Mouse (Mus musculus) frontal cortex, postnatal 25 days (tissue): Measurements from ENCODE around the gene Sycp2.

ENCODE experiments used
- DNase-seq, 2 experiments: peaks; one replicate each; pipeline ENCODE4 v3.0.0; 2022; ENCODE audit warnings: low spot score in 2 of 2

Sycp2 gene

DNA sequence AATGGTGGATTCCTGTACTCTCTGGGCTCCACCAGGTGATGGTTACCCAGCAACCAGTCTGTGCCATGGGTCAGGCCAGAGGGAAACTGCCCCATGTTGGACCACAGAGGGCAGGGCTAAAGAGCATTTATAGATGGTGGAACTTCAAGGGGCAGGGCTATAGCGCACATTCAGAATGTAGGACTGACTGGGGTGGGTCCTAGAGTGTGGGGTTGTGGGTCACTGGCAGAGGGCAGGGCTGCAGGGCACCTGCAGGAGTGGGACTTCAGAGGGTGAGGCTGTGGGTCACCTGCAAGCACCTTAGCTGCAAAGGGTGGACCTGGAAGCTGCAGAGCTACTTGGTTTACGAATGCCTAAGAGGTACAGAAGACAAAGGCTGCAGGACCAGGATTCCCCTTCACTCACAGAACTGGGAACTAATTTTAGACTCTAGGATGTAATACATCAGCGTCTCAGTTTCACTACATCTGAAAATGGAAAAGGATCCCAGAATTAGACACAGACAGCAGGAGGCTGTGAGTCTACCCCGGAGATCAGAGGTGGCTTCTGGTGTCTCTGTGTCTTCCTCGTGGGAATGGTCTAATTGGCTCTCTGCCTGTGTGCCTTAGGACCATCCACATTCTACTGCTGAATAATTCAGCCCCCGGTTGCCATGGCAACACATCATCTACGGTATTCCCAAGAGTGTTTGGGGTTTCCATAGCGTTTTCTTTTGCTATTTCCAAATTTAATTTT is 103.9 kb downstream of the Sycp2 start:
- DNase-seq: peak in 1 of 2 experiments; percentile 45
